Mouse (Mus musculus): Measurements from ENCODE around the gene Ptcd2.
"Not testable (repeated sequence)": the region's sequence is repeated elsewhere in the genome, so short reads cannot be mapped to it uniquely, and the experiment has no call there.

Gene Ptcd2

GRCm38 (mm10) chr13:99355861-99356260 is 11.4 kb upstream of the Ptcd2 start:
- DNase-seq (ENCODE audit: low read depth, low spot score): no peak

GRCm38 (mm10) chr13:99355072-99355471 is 10.6 kb upstream of the Ptcd2 start:
- no peak for DNase-seq (ENCODE audit: low read depth, low spot score)

DNA sequence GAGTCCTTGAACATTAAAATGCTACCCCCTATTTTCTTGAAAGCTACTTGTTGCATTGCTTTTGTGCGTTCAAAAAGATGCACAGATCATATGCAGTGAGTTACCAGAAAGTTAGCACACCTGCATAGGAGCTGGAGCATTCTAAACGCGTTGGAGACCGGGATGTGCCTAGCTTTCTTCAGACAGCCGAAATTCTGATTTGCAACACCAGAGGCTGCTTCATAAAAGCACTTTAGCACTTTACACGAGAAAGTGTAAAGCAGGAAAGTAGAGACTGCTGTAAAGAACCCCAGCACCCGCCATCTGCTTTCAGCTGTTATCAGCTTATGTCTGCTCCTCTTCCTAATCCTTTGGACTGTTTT is 9.0 kb upstream of the Ptcd2 start:
- no peak for DNase-seq (ENCODE audit: low read depth, low spot score)

- peak; percentile 97 for DNase-seq (ENCODE audit: low read depth, low spot score)
Measured at GRCm38 (mm10) chr13:99352758-99353489, 8.4 kb upstream of the Ptcd2 start.

DNA sequence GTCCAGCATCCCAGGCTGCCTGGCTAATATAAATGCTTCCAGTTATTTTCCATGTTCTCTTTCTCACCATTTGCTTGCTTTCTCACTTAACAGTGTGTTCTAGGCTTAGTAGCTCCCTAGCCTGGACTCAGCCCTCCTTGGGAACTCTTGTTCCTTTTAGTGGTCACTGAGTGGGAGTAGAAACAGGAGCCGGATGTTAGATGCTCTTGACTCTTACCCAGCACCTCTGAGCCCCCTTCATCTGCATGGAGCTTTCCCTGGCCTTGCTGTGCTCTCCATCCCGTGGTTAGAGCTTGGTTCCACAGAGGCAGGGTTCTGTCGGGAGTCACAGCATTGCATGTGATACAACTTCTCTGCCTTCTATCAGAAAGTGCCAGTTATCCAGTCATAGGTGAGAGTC is 7.1 kb upstream of the Ptcd2 start:
- DNase-seq (ENCODE audit: low read depth, low spot score): no peak

DNA sequence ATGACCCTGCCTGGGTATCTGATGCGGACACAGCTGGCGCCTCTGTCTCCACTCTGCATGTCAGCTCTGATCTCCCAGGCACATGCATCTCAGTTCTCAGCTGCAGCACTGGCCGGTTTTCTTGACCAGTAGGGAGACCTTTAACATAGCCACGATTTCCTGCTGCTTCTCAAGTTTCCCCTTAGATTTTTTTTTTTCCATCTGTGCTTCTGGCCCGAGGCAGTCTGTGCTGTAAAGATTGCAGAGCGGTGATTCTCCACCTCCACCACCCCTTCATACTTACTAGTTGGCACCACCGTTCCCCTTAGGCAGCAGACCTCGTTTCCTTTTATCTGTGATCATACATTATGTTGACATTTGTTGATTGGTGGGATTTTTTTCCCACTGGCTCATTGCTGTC is 6.7 kb upstream of the Ptcd2 start:
- no peak for DNase-seq (ENCODE audit: low read depth, low spot score)

DNA sequence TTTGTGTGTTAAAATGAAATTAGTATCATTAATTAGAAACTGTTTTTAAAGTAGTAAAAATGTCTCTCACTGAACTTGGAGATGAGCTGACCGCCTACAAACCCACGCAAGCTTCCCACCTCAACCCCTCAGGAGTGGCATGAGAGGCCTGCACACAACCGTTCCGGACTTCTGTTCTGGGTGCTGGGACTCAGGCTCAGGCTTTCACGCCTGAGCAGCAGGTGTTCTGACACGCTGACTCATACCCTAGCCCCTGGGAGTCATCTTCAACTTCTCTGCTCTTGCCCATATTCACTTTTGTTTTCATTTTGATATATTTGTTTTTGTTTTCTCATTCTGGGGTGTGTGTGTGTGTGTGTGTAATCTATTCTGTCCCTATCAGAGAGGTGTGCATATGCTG is 5.5 kb upstream of the Ptcd2 start:
- no peak for DNase-seq (ENCODE audit: low read depth, low spot score)

DNA sequence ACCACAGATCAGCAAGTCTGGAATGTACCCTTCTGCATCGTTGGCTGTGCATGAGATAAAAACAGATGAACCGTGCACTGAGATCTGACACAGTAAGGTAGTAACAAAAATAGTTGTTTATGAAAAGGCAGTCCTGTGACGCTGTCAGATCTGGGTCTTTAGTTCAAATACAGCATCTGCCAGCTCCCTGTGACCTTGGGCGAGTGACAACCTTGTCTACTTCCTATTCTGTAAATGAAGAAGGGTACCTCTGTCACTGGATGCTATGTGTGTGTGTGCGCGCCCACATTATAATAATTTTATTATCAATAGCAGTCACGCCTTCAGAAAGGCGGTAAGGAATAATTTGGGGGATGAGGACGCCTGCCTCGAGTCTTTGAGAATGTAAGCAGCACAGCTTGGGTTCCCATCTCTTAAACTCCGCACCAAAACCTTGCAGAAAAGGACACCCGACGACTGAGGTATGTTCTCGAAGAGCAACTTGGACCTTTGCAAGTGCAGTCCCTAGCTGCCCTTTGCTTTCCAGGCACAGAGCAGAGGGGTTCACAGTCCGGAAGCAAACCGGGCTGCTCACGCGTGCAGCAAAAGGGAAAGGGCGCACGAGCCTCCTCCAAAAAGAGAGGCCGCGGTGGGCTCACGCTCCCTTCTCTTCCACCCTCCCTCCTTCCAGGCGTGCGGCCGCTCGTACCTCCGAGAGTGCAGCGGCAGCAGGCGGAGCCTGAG is 468 bp downstream of the Ptcd2 start:
- DNase-seq (ENCODE audit: low read depth, low spot score): no peak

- DNase-seq (ENCODE audit: low read depth, low spot score): no peak
Measured at GRCm38 (mm10) chr13:99341504-99341903, 3.0 kb downstream of the Ptcd2 start.

GRCm38 (mm10) chr13:99337510-99337909 is 7.0 kb downstream of the Ptcd2 start:
- no peak for DNase-seq (ENCODE audit: low read depth, low spot score)

- DNase-seq (ENCODE audit: low read depth, low spot score): no peak
Measured at GRCm38 (mm10) chr13:99331255-99331654, 13.2 kb downstream of the Ptcd2 start.

DNA sequence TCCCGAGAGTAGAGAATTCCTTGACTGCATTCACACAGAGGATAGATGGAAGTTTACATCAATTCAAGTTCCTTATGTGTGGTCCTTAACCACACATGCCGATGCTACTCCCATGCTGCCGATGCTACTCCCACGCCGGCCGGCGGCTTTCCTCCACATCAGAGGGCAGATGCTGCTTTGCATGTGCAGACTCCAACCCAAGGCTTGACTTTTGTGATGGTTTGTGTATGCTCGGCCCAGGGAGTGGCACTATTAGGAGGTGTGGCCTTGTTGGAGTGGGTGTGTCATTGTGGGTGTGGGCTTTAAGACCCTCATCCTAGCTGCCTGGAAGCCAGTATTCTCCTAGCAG is 20.2 kb downstream of the Ptcd2 start:
- DNase-seq (ENCODE audit: low read depth, low spot score): not testable (repeated sequence)

DNA sequence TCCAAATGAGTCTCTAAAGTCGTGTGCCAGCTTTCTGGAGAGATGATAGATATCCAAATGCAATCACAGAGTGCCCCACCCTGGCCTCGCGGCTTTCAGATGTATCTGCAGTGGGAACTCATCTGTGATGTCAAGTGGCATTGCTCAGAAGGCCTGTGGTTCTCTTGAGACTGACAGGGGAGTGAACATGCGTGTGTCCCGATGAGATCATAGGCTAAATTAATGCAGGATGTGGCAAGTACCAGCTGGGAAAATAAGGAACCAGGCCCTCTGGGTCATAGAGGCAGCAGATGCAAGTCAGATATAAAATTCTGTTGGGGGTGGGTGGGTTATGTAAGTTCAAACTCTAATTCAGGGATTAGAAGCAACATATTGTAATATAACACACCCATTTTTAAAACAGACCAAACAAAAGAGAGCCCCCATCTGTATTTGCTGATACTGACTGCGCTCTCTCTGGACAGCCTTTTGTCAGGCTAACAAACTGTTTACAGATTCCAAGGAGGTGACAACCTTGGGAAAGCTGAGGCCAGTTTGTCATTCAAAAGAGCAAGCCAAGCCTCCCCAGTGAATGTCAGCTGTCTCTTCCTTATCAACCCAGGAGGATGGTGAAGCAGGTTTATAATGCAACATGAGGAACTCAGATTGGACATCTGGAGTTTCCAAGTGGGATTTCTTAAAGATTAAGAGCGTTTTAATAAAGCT is 20.7 kb downstream of the Ptcd2 start:
- DNase-seq (ENCODE audit: low read depth, low spot score): no peak

DNA sequence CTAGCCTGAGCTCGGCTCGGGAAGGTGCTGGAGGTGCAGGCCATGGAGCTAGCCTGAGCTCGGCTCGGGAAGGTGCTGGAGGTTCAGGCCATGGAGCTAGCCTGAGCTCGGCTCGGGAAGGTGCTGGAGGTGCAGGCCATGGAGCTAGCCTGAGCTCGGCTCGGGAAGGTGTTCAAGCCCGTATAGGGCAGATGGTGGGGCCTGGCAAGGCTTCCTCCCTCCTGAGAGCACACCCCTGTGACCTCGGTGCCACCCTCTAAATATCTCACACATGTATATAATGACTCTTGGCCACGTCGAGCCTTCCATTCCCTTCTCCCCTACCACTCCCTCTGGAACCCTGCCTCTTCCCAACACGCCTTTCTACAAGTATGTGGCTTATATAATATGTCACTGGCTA is 21.6 kb downstream of the Ptcd2 start:
- not testable (repeated sequence) for DNase-seq (ENCODE audit: low read depth, low spot score)

DNA sequence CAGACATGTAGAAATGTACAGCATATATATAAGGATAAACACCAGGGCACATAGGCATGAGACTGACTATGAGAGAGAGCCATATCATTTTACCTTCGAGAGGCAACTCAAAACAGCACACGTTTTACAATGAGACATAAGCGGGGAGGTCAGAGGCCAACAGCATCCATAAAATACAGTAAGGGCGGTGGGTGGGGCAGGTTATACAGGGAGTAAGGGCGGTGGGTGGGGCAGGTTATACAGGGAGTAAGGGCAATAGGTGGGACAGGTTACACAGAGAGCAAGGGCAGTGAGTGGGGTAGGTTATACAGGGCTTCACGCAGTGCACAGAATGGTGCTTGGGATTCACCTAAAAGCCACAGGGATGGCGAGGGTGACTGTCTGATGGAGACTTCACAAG is 24.1 kb downstream of the Ptcd2 start:
- no peak for DNase-seq (ENCODE audit: low read depth, low spot score)

- DNase-seq (ENCODE audit: low read depth, low spot score): peak; percentile 35
Measured at GRCm38 (mm10) chr13:99317058-99317457, 27.4 kb downstream of the Ptcd2 start.

- no peak for DNase-seq (ENCODE audit: low read depth, low spot score)
Measured at GRCm38 (mm10) chr13:99316366-99316765, 28.1 kb downstream of the Ptcd2 start.

DNA sequence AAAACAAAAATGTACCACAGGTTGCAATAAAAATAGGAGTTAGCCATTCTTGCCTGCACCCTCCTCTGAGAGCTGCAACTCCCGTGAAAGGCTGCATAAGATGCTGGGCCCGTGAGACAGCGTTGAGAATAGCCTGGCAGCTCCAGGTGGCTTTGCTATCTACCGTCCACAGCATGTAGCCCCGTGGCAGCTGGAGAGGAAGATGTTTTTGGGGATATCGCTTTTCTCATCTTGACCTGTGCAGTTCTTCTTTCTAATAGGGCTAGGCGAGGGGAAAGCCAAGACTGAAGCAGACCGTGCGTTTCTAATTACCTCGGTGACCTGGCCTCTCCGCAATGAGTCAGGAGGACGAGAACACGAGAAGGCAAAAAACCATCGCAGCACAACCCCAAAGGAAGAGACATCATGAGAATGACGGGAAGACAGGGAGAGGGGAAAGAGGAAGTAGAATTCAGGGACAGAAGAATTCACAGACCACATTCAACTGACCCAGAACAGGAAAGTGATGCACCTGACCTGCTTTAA is 29.8 kb downstream of the Ptcd2 start:
- no peak for DNase-seq (ENCODE audit: low read depth, low spot score)

- no peak for DNase-seq (ENCODE audit: low read depth, low spot score)
Measured at GRCm38 (mm10) chr13:99314098-99314497, 30.4 kb downstream of the Ptcd2 start.

DNA sequence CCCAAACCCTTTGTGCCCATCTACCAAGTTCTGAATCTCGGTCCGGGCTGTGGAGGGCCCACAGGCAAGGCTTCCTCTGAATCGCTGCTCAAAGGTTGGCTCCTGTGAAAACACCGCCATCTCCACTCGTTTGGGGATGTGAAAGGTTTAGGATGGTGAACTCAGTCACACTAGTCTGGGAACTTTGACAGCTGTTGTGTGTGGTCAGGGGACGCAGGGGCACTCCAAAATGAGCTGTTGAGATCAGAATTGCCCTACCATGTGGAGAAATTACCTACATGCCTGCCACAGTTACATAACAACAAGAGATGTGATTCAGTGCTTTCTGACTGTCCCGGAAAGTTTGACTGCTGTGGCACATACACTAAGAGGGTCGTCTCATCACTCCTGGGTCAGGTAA is 36.1 kb downstream of the Ptcd2 start:
- DNase-seq (ENCODE audit: low read depth, low spot score): no peak

GRCm38 (mm10) chr13:99307930-99308359 is 36.6 kb downstream of the Ptcd2 start:
- DNase-seq (ENCODE audit: low read depth, low spot score): no peak

DNA sequence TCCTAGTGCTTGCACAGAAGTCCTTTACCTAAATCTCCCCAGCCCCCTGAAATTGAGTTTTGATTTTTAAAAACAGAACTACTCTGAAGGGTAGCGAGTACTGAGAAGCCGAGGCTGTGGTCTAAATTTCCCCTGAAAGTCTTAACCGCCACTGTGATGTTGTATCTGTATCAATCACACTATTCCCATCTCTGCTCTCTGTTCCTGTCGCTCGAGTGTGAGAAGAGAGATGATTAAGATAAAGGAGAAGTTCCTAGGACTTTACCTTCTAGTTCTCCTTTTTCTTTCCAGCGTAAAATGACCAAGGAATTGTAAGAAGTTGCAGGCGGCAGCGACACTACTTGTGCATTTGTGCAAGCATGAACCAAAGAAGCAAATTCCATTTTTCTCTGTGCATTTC is 38.3 kb downstream of the Ptcd2 start:
- DNase-seq (ENCODE audit: low read depth, low spot score): no peak

DNA sequence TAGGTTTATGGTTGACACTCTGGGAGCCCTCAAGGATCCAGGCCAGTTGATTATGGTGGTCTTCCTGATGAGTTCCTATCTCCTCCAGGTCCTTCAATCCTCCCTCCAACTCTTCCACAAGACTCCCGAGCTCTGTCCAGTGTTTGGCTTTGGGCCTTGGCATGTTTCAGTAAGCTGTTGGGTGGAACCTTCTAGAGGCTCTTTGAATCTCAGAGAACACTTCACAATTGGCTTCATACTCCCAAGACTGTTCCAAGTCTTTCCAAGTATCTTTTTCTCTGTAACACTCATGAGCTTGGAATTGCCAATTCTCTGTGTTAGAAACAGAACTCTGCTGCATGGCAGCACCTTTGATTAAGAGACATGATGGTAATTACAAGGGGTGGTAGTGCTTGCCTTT is 39.3 kb downstream of the Ptcd2 start:
- DNase-seq (ENCODE audit: low read depth, low spot score): no peak

Data from telencephalon, adult 2 months (tissue).